Mouse (Mus musculus) left cerebral cortex, adult 18-20 months (tissue): ENCODE results near the gene Etnk1. TPM values are rescaled to one million over a fixed set of nuclear protein-coding genes. Genes with fewer than 3 reads are reported as not detected.
"Not testable (repeated sequence)": the region's sequence is repeated elsewhere in the genome, so short reads cannot be mapped to it uniquely, and the experiment has no call there.

Experiments
- DNase-seq, 2 experiments: peaks; one replicate each; pipeline ENCODE4 v3.0.0; 2021 to 2022; ENCODE audit warnings: low spot score in 2 of 2, mixed read lengths in 1 of 2
- total RNA-seq, 2 experiments: library from RNA; stranded (reverse); gene quantifications; 2 replicates each; pipeline ENCODE4 v1.2.3; 2021

The Etnk1 gene
- total RNA-seq, 2 experiments from 2014 or later, result 191 to 198 TPM

DNA sequence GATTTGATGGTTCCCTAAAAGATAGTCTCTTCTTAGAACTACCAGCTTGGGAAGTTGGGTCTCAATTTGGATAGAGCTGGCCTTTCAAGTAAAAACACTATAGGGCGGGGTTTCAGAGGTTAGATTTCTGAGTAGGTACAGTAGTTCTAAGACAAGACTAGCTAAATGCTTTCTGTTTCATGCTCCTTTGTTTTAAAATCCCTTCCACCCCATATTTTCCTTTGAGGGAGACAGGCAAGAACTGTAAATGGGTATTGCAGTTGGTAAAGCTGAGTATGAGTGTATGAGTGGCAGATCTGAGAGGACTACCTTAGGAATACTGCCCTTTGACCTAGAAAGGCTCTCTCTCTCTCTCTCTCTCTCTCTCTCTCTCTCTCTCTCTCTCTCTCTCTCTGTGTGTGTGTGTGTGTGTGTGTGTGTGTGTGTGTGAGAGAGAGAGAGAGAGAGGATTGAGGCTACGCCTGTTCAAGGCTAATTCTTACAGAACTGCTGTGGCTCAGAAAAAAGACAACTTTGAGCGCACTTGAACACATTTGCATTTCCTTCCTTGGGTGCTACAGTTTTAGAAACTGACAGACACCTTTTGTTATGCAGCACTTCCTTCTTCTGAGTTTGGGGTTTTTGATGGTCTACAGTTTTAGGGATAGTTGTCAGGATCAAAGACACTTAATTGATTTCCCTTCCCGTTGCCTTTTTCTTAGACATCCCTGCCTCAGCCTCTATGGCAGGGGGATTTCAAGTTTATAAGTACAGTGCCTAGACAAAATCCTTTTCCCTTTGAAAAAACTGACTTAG is 3.3 kb downstream of the Etnk1 start:
- DNase-seq, result no peak

- DNase-seq, result no peak
These were observed 4.0 kb downstream of the Etnk1 start for GRCm38 (mm10) chr6:143171066-143171465.

GRCm38 (mm10) chr6:143171781-143172465 is 4.9 kb downstream of the Etnk1 start:
- no peak for DNase-seq

DNA sequence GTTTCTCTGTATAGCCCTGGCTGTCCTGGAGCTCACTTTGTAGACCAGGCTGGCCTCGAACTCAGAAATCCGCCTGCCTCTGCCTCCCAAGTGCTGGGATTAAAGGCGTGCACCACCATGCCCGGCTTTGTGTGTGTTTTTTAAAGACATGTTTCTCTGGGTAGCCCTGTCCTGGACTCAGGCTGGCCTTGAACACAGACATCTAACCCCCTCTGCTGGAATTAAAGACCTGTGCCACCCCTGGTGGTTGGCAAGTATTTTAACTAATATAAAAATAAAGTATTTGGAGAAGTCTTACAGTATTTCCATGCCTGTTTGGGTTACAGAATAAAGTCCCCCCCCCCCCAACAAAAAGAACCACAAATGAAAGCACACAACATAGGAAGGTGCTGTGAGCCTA is 5.7 kb downstream of the Etnk1 start:
- not testable (repeated sequence) for DNase-seq

GRCm38 (mm10) chr6:143174226-143174625 is 7.2 kb downstream of the Etnk1 start:
- DNase-seq, result no peak

GRCm38 (mm10) chr6:143174906-143175656 is 8.1 kb downstream of the Etnk1 start:
- peak in 1 of 2 experiments; percentile 41 for DNase-seq

DNA sequence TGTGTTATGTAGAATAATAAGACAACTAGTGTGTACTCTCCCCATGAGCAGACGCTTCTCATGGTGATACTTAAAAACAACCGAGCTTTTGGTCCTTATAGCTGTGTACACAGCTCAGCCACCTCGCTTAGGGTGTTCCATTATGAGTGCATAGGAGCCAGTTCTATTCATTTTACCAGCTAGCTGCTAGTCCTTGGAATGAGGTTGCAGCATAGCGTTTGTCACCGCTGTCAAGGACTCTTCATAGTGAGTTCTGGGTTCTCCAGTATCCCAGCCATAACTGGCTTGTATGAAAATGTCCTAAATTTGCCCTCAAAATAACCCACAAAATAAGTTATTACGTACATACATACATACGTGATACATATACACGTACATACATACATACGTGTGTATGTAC is 9.1 kb downstream of the Etnk1 start:
- DNase-seq, result no peak

DNA sequence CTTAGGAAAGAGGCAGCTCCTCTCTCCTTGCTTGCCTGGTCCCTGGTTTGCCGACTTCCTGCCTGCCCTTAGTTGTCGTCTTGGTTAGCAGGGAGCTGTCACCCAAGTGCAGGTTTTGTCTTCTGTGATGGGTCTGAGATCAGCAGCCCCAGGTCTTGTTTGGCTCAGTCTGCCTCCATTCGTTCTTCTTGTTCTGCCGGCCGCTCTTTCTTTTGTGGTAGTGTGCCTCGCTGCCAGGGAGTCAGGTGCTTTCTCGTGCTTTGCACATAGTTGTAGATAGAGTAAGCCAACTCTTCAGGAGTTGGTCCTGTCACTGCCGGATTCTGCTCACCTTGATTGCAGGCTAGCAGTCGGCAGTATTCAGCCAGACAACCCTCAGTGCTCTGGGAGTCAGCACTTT is 9.6 kb downstream of the Etnk1 start:
- no peak for DNase-seq

GRCm38 (mm10) chr6:143179181-143179580 is 12.2 kb downstream of the Etnk1 start:
- no peak for DNase-seq

GRCm38 (mm10) chr6:143179733-143180132 is 12.7 kb downstream of the Etnk1 start:
- no peak for DNase-seq

DNA sequence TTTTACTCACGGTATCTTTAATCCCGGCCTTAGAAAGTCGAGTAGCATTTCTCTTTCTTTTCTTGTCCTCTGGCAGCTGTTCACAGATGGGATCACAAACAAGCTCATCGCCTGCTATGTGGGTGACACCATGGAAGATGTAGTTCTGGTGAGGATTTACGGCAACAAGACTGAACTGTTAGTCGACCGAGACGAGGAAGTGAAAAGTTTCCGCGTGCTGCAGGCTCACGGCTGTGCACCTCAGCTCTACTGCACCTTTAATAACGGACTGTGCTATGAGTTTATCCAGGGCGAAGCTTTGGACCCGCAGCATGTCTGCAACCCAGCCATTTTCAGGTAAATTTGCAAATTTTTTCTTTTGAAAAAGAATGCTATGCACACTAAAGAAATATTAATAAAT is 13.5 kb downstream of the Etnk1 start:
- no peak for DNase-seq

DNA sequence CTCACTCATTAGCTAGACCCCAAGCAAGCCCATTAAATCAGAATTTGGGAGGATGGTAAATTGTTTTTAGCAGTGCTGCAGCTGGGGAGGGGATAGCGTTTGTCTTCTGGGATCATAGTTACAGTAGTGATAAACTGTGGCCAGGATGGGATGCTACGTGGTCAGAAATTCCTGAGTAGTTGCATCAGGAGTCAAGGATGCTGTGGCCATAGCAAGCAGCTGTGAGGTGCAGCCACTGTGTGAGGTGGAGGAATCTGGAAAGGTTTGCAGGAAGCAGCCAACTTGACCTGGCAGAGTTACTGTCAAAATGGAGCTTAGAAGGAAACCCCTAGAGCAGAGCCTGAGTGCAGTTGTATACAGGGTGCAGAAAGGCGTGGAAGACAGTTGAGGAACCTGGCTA is 17.1 kb downstream of the Etnk1 start:
- DNase-seq, result no peak

GRCm38 (mm10) chr6:143184745-143185144 is 17.7 kb downstream of the Etnk1 start:
- peak in 1 of 2 experiments; percentile 52 for DNase-seq

- peak; percentile 26 to 36 for DNase-seq
These were observed 23.9 kb downstream of the Etnk1 start for GRCm38 (mm10) chr6:143190838-143191476.

DNA sequence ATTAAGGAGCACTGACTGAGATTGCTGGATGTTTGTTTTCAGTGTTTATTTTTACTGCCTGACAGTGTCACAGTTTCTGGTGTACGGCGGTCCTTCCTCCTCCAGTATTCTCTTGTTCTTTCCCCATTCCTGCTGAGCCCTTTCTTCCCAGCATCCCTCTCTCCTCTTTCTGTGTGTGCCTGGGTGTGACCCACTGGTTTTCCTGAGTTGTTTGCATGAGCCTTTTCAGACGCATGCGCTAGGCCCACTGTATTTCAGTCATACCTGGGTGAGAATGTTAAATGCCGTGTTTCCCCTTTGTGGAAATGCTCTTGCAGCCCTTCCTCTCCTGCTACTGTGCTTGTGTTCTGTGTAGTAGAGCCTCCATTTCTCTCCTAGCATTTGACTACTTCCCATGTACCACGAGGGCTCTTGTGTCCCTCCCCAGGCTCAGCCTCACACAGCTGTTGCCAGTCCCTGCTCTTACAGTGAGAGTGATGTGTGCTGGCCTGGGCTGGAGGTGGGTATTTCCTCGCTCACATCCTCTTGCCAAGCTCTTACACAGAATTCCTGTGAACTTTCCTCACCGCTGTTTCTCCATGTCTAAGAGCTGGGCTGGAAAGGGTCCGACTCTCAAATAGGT is 24.6 kb downstream of the Etnk1 start:
- DNase-seq, result no peak

DNA sequence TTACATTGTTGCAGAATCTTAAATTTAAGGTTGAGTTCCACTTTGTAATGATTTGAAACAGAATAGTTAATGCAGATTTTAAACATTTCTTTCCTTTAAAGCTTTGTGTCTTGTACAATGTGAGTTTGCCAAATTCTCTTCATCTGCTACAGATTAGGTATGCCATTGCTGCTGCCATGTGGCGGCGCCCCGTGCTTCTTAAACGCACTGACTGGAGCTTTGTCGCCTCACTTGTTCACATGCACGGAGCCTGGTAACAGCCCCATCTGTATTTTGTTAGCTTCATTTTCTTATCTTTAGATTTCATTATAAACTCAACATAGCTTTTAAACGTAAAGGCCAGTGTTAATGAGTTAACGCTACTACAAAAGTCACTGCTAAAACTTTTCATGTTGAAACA is 25.7 kb downstream of the Etnk1 start:
- no peak for DNase-seq

GRCm38 (mm10) chr6:143193166-143193565 is 26.1 kb downstream of the Etnk1 start:
- no peak for DNase-seq

GRCm38 (mm10) chr6:143193641-143194040 is 26.6 kb downstream of the Etnk1 start:
- DNase-seq, result no peak

GRCm38 (mm10) chr6:143197053-143197452 is 30.0 kb downstream of the Etnk1 start:
- no peak for DNase-seq

DNA sequence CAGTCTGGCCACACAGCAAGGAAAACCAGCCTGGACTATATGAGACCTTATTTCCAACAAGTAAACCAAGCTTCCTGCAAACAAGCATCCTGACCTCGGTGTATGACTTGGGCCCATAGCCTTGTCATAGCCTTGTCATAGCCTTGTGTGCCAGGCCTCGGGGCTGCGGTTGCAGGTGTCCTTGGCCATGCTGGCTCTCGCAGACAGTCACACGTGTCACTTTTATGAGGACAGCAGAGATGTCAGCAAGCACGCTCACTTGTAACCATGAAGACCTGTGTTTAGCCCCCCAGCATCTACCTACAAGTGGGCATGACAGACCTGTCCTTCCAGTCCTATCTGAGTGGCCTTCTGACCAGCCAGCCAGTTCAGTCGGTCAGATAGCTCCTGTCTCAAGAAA is 31.4 kb downstream of the Etnk1 start:
- DNase-seq, result no peak

DNA sequence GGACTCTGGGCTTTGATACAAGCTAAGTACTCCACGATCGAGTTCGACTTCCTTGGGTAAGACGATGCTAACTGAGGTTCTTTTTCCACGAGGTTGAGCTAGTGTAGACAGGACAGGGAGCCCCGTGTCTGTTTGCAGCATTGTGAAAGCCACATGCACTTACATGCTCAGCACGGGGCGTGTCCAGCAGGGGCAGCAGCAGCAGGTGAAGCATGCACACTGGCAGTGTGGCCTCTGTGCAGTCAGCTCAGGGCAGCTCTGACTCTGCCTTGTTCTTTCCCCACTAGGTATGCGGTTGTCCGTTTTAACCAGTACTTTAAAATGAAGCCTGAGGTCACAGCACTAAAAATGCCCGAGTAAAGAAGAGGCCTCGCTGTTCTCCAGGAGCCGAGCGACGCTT is 36.1 kb downstream of the Etnk1 start:
- DNase-seq, result no peak
